Mouse (Mus musculus) pancreas, adult 10 weeks (tissue): ENCODE measurements around the gene Syndig1. TPM values are rescaled to one million over a fixed set of nuclear protein-coding genes. Genes with fewer than 3 reads are reported as not detected.

ENCODE experiments used
- polyA plus RNA-seq: library from polyadenylated mRNA; stranded (reverse); fragments of 350-450 nt; fragmentation: Illumina TruSeq; extraction: RNeasy Lipid Tissue Mini Kit (QIAGEN cat#74804); gene quantifications from one replicate; pipeline ENCODE4 v1.2.3, GENCODE M21; 2015; ENCODE audit warnings: low read depth, low replicate concordance; ENCODE audit not compliant: insufficient read depth

Syndig1 gene
- not detected for polyA plus RNA-seq

DNA sequence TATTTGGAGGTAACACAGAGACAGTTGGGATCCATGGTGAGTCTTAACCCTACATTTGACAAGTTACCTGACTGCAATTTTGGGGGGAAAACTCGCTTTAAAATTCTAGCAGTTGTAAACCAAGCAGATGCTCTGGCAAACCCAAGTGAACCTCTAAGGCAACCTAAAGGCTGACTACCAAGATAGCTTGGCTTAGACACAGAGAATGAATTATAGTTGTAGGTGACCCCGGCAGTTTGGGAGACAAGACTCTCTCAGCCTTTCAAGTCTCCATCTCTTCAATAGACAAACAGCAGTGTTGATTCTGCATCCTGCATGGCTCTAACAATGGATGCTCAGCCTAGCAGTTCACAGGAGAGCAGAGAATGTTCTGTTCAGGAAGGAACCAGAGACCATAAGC lies at the start of gene Syndig1:
Syndig1 (plus strand) TSS at position 301 of the 400 bp plus-strand sequence.

DNA sequence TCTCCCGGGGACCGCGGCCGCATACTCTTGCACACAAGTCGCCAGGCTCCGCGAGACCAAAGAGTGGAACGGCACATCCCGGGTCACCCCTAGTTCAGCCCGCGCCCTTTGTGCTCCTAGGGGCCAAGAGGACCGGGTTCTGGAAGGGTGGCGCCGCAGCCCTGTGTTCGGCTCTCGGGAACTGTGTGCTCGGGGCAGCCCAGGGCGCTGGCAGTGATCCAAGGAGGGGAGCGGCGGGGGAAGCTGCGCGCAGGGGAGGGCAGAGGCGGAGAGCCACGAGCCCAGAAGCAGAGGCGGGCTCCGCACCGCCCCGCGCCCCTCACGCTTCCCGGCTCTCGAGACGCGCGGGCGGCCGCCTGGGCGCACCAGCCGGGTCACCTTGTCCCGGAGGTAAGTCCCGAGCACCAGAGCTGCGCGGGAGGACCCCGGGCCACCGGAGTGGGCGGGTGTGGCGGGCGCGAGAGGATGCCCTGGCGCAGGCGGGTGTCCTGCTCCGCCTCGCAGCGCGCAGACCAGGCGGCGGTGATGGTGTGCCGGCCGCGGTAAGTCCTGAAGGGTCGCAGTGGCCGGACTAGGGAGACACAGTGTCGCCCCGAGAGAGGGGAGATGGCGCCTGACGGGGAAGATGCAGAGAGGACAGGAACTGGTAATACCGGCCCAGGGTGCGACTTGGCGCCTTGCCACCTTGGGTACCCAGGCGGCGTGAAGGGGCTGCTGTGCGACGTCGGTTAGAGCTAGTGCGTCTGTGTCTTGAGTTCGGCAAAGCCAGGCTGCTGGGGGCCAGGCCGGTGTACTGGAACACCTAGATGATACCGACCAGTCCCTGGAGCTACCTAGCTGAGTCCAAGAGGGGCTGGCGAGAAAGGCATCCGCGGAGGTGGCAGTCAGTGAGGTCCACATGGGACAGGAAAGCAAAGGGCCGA lies 1.8 kb downstream of the Syndig1 start, which contains the start of gene C530025M09Rik:
C530025M09Rik (minus strand) TSS at position 678 of the 923 bp plus-strand sequence.

Other genes starting within 250 kb of the Syndig1 start
- gene C530025M09Rik, start 2.0 kb downstream of the Syndig1 start, polyA plus RNA-seq, result not detected